Mouse (Mus musculus) heart, postnatal 0 days (tissue): ENCODE results near the gene Cecr2.

Experiments used
- CTCF ChIP-seq: IDR thresholded peaks from 2 replicates; pipeline ENCODE4 v1.5.1; 2016; ENCODE audit warnings: antibody characterized with exemption, control low read depth, low read depth
- EP300 ChIP-seq: IDR thresholded peaks from 2 replicates; pipeline ENCODE4 v1.6.1; 2016; ENCODE audit warnings: antibody characterized with exemption, low read depth

- TF ChIP-seq CTCF, result no peak
- TF ChIP-seq EP300, result no peak
Observed at GRCm38 (mm10) chr6:120625081-120625480, 41.1 kb upstream of the Cecr2 start.
